Mouse (Mus musculus) heart, embryonic 15.5 days (tissue): ENCODE results near the gene Vmp1. TPM values are rescaled to one million over a fixed set of nuclear protein-coding genes. Genes with fewer than 3 reads are reported as not detected.
A peak's percentile ranks its signal among the peaks of the same experiment; 100 is the strongest.

Experiments used
- ATAC-seq: fragments of 200-750 bp; cut with Nextera tagmentation; replicated peaks from 2 replicates; pipeline ENCODE4 v1.8.0; 2017; ENCODE audit warnings: low read depth, moderate TSS enrichment; ENCODE audit not compliant: insufficient number of reproducible peaks, insufficient read depth, low FRiP score
- H3K27ac ChIP-seq: fragments of 300-500 bp; sonication (generic); 2 replicates; pipeline ENCODE4 v1.5.1; 2015; ENCODE audit warnings: mild to moderate bottlenecking, inconsistent platforms
- H3K27me3 ChIP-seq: fragments of 300-500 bp; sonication (generic); 2 replicates; pipeline ENCODE4 v1.6.1; 2015; ENCODE audit warnings: inconsistent platforms
- H3K36me3 ChIP-seq: fragments of 300-500 bp; sonication (generic); 2 replicates; pipeline ENCODE4 v1.6.1; 2015; ENCODE audit warnings: mild to moderate bottlenecking, inconsistent platforms
- H3K4me1 ChIP-seq: fragments of 300-500 bp; sonication (generic); replicated peaks from 2 replicates; pipeline ENCODE4 v1.6.1; 2015; ENCODE audit warnings: inconsistent platforms
- H3K4me2 ChIP-seq: fragments of 300-500 bp; sonication (generic); 2 replicates; pipeline ENCODE4 v1.6.1; 2015; ENCODE audit warnings: inconsistent platforms, mild to moderate bottlenecking, moderate library complexity
- H3K4me3 ChIP-seq: fragments of 300-500 bp; sonication (generic); 2 replicates; pipeline ENCODE4 v1.5.1; 2015; ENCODE audit warnings: mild to moderate bottlenecking, inconsistent platforms
- H3K9ac ChIP-seq: fragments of 300-500 bp; sonication (generic); 2 replicates; pipeline ENCODE4 v1.6.1; 2015; ENCODE audit warnings: mild to moderate bottlenecking, inconsistent platforms
- H3K9me3 ChIP-seq: fragments of 300-500 bp; sonication (generic); replicated peaks from 2 replicates; pipeline ENCODE4 v1.6.1; 2016; ENCODE audit warnings: inconsistent platforms
- WGBS: fragments of 180-500 bp; shearing (Covaris S2); methylation state at CpG from one replicate; pipeline ENCODE4 v1.1.7; 2015; ENCODE audit warnings: mixed read lengths; 5-methylcytosine and 5-hydroxymethylcytosine counted together
- polyA plus RNA-seq: library from polyadenylated mRNA; unstranded; fragments of >200 nt; fragmentation: Nextera tagmentation; extraction: Ambion mirVana; gene quantifications from 2 replicates; pipeline ENCODE4 v1.2.1, GENCODE M21; 2015

The Vmp1 gene
- polyA plus RNA-seq, 1 experiment from 2014 or later: 74.3 TPM

DNA sequence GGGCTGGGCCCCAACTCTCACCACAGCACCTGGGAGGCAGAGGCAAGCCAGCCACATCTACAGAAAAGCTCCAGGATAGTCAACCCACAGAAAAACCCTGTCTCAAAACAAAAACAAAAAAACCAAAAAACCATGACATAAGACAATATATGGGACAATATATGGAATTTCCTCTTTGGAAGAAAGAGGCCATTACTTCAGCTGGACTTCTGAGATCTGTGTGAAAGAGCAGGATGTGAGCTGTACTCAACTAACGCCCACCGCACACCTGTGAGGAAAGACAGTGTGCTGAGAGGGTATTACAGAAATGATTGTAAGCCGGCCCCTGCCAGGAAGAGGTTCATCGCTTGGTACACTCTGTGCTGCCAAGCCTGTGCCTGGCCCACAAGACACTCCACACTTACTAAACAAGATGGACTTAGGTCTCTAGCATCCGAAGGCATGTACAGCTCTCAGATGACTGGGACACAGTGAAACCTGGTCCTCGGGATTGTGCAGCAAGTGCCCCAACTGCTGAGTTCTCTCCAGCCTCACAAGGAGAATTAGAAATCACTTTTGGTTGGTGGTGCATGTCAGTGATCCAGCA is 109.9 kb downstream of the Vmp1 start:
- Histone ChIP-seq H3K4me1 (peaks cover 36% of the 10 kb centered on the region), H3K36me3 (no peaks in the 10 kb centered on the region), H3K4me2 (no peak overlapping the region), H3K27me3 (no peaks in the 10 kb centered on the region), H3K9ac (no peak overlapping the region), H3K27ac (no peak overlapping the region; the same call in 1 of the 2 replicates), H3K4me3 (no peak overlapping the region), H3K9me3 (no peaks in the 10 kb centered on the region)
- ATAC-seq: no peak
- WGBS: 81% methylated on average over 6 of the region's 6 CpGs

DNA sequence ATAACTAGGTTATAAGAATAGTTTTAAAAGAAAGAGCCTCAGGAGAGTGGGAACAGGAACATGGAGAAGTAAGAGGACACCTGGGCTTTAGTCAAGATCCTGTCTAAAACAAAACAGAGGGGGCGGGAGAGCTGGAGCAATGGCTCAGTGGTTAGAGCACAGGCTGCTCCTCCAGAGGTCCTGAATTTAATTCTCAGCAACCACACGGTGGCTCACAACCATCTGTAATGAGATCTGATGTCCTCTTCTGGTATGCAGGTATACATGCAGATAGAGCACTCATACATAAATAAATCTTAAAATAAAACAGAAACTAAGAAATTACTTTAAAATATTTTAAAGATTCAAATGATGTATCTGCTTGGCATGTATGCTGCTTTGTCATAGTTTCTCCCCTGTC is 111.0 kb downstream of the Vmp1 start:
- H3K27me3 ChIP-seq: no peaks in the 10 kb centered on the region
- peaks cover 31% of the 10 kb centered on the region for H3K4me1 ChIP-seq
- no peak overlapping the region for H3K27ac ChIP-seq
- no peak overlapping the region for H3K4me3 ChIP-seq
- 64% methylated on average over 2 of the region's 2 CpGs for WGBS
- no peaks in the 10 kb centered on the region for H3K9me3 ChIP-seq
- no peak overlapping the region for H3K9ac ChIP-seq
- no peak for ATAC-seq
- H3K4me2 ChIP-seq: no peak overlapping the region
- H3K36me3 ChIP-seq: 0 out of 2 replicates have a peak, but pooled peaks cover under 1% of the 10 kb centered on the region

DNA sequence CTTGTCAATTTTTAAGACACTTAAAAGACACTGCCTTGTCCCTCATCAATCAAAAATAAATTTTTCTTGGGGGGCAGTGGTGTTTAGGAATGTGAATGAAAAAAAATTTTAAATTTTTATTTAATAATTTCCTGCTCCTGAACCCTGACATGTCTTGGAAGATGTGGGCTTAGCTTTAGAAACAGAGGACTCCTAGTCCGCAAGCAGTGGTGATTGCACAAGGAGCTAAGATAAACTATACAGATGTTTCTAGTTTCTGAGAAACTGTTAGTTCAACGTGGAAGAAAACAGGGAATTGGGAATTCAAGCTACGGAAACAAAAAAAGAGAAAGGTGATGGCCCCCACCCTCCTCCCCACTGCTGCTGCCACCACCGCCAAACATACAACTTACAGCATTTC is 111.8 kb downstream of the Vmp1 start:
- 66% methylated on average over 4 of the region's 4 CpGs for WGBS
- Histone ChIP-seq H3K36me3 (0 out of 2 replicates have a peak, but pooled peaks cover 2% of the 10 kb centered on the region), H3K9me3 (no peaks in the 10 kb centered on the region), H3K4me3 (no peak overlapping the region), H3K9ac (no peak overlapping the region), H3K27me3 (no peaks in the 10 kb centered on the region), H3K4me1 (peaks cover 23% of the 10 kb centered on the region), H3K4me2 (0 out of 2 replicates have a peak overlapping the region, but pooled peaks have one; percentile 8), H3K27ac (peak overlapping the region; percentile 62; the same call in 1 of the 2 replicates)
- no peak for ATAC-seq

DNA sequence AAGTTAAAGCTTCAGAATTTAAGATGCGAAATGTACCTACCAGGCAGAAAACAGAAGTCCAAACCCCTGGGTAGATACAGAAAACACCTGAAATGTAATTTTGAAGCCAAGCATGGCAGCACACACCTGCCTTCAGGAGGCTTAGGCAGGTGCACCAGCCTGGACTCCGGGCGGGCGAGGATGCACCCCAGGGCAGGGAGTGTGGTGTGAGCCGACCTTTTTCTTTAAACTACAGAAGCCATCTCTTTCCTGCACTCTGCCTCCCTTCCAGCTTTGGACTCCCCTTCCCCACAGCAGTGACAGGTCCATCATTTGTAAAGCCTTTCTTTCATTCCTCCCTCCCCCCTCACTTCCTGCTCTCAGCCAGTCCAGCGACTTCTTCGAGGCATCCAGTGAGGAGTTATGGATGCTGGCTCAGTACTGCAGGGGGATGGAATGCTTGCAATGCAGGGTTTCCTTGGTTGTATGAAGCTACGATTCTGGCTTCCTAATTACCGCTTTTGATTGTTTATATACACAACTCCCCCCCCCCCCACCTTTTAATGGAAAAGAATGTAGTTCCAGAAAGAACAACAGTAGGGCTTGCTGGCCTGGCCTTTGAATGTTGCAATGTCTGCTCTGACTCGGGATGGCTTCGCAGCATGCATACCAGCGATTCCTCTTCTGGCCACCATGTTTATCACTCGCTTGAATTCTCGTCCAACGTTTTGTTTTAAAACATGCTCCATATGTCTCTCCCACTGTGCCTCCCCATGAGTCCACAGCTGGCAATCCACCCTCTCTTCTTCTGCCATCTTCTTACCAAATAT is 112.4 kb downstream of the Vmp1 start:
- H3K36me3 ChIP-seq: 0 out of 2 replicates have a peak, but pooled peaks cover 2% of the 10 kb centered on the region
- H3K9ac ChIP-seq: no peak overlapping the region
- 35% methylated on average over 15 of the region's 15 CpGs for whole genome bisulfite sequencing
- peak overlapping the region; percentile 8; the same call in 1 of the 2 replicates for H3K4me2 ChIP-seq
- H3K4me3 ChIP-seq: no peak overlapping the region
- no peaks in the 10 kb centered on the region for H3K27me3 ChIP-seq
- ATAC-seq: 0 out of 2 replicates have a peak, but pooled peaks have one; percentile 34
- no peaks in the 10 kb centered on the region for H3K9me3 ChIP-seq
- peaks cover 21% of the 10 kb centered on the region for H3K4me1 ChIP-seq
- peak overlapping the region; percentile 62 for H3K27ac ChIP-seq

DNA sequence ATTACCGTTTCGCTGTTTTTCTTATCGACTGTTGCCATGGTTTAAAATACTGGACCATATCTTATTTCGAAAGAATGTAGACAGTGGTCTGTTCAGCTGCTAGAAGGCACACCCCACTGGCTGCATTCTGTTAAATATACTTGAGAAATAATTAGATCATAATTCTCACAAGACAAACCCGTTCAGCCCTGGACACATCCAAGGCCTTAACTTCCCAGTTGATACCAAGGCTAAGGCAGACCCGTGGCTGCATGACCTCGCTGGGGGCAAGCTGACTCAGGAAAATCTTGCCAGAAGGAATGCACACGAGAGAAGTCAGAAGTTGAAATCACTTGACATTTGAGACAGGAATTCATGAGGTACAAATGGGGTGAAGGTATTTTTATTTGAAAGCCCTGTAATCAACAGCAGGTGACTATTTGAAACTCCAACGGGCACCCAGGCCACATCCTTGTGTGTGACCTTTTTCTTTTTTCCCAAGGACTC is 113.3 kb downstream of the Vmp1 start:
- Histone ChIP-seq H3K4me1 (peaks cover 21% of the 10 kb centered on the region), H3K9me3 (no peaks in the 10 kb centered on the region), H3K4me2 (no peak overlapping the region), H3K9ac (no peak overlapping the region), H3K4me3 (no peak overlapping the region), H3K27me3 (no peaks in the 10 kb centered on the region), H3K36me3 (0 out of 2 replicates have a peak, but pooled peaks cover 2% of the 10 kb centered on the region), H3K27ac (peak overlapping the region; percentile 62)
- no peak for ATAC-seq
- 34% methylated on average over 9 of the region's 9 CpGs for WGBS

DNA sequence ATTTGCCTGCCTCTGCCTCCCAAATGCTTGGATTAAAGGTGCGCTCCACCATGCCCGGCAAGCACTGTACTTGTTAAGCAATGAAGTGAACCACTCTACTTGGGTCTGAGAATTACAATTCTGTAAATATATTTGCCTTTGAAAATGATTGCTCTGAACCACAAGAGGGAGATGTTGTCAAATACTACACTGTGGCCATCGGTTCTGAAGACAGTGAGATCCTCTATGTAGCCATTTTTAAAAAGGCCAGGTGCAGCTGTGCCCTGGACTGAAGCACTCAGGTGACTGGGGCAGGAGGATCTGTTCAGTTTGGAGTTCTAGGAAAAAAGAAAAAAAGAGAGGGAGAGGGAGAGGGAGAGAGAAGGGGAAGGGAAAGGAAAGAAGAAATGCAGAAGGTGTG is 115.2 kb downstream of the Vmp1 start:
- 0 out of 2 replicates have a peak, but pooled peaks cover 2% of the 10 kb centered on the region for H3K36me3 ChIP-seq
- H3K9ac ChIP-seq: no peak overlapping the region
- WGBS: 54% methylated on average over 3 of the region's 3 CpGs
- no peak overlapping the region for H3K27ac ChIP-seq
- no peak overlapping the region for H3K4me3 ChIP-seq
- no peak for ATAC-seq
- H3K27me3 ChIP-seq: no peaks in the 10 kb centered on the region
- H3K4me2 ChIP-seq: no peak overlapping the region
- H3K9me3 ChIP-seq: no peaks in the 10 kb centered on the region
- H3K4me1 ChIP-seq: peaks cover 21% of the 10 kb centered on the region

DNA sequence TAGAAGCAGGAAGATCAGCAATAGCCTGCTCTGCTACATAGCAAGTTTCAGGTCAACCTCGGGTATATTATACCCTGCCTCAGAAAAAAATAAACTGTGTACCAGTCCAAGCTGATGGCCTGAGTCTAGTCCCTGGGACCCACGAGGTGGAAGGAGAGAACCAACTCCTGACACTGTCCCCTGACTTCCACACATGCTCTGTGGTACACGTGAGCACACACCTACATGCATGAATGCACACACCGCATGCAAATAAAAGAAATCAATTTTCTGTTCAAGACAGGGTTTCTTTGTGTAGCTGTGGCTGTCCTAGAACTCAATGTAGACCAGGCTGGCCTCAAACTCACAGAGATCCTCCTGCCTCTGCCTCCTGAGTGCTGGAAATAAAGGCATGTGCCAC is 125.4 kb downstream of the Vmp1 start:
- Histone ChIP-seq H3K9ac (no peak overlapping the region), H3K36me3 (peaks cover 28% of the 10 kb centered on the region; the same call in 1 of the 2 replicates)
- no peak for ATAC-seq

DNA sequence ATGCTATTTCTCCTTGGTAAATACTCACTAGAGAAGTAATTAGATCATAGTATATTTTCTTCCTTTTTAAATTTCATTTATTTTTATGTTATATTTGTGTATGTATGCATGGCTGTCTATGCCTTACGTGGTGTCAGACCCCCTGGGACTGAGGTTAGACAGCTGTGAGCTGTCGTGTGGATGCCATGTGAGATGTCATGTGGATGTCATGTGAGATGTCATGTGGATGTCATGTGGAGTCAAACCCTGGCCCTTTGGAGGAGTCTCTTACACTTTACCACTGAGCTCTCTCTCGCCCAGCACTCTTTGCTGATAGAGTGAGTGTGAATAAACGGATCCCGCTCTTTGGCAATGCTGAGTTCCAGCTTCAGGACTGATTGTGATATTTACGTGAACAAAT is 130.1 kb downstream of the Vmp1 start:
- Histone ChIP-seq H3K9me3 (no peaks in the 10 kb centered on the region), H3K36me3 (peaks cover 45% of the 10 kb centered on the region)
- WGBS: 87% methylated on average over 6 of the region's 6 CpGs

More for the DNA sequence above, 125.4 kb downstream of the Vmp1 start:
- 94% methylated on average over 4 of the region's 4 CpGs for WGBS
- Histone ChIP-seq H3K27me3 (no peaks in the 10 kb centered on the region), H3K4me1 (no peaks in the 10 kb centered on the region), H3K4me2 (no peak overlapping the region), H3K27ac (no peak overlapping the region), H3K9me3 (no peaks in the 10 kb centered on the region), H3K4me3 (no peak overlapping the region)

DNA sequence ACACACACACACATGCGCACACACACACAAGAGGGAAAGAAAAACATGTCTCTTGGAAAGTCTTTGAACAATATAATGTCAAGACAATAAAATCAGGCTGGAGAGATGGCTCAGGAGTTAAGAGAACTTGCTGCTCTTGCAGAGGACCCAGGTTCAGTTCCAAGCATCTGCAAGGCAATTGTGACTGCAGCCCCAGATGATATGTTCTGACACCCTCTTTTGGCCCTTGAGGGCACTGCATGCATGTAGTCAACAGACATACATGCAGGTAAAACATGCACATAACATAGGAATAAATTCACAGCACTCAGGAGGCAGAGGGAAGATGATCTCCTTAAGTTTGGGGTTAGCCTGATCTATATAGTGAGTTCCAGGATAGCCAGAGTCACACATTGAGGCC is 136.2 kb downstream of the Vmp1 start:
- peaks cover 22% of the 10 kb centered on the region for H3K4me1 ChIP-seq
- no peak overlapping the region for H3K4me2 ChIP-seq
- H3K4me3 ChIP-seq: no peak overlapping the region
- WGBS: 89% methylated on average over 1 of the region's 1 CpGs
- H3K9me3 ChIP-seq: no peaks in the 10 kb centered on the region
- H3K27ac ChIP-seq: no peak overlapping the region
- no peak overlapping the region for H3K9ac ChIP-seq
- no peak for ATAC-seq
- H3K27me3 ChIP-seq: no peaks in the 10 kb centered on the region
- peaks cover 21% of the 10 kb centered on the region for H3K36me3 ChIP-seq

More for the DNA sequence above, 130.1 kb downstream of the Vmp1 start:
- no peak overlapping the region for H3K4me2 ChIP-seq
- no peak overlapping the region for H3K27ac ChIP-seq
- ATAC-seq: no peak
- H3K4me3 ChIP-seq: no peak overlapping the region
- peaks cover 2% of the 10 kb centered on the region; the same call in 1 of the 2 replicates for H3K4me1 ChIP-seq
- H3K9ac ChIP-seq: no peak overlapping the region
- no peaks in the 10 kb centered on the region for H3K27me3 ChIP-seq

DNA sequence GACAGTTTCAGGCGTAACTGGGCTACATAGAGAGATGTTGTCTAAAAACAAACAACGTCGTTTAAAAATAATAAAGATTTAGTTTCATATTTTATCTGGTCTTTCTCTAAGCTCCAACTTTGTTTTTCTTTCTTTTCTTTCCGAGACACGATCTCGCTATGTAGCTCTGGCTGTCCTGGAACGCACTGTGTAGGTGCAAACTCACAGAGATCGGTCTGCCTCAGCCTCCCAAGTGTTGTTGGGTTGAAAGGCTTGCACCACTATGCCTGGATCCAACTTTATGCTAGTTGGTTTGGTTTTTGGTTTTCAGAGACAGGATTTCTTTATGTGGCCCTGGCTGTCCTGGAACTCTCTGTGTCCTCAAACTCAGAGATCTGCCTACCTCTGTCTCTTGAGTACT is 138.1 kb downstream of the Vmp1 start:
- Histone ChIP-seq H3K27me3 (no peaks in the 10 kb centered on the region), H3K4me1 (peaks cover 29% of the 10 kb centered on the region), H3K36me3 (peaks cover 15% of the 10 kb centered on the region), H3K27ac (peak overlapping the region; percentile 84), H3K4me3 (peak overlapping the region; percentile 84), H3K9ac (peak overlapping the region; percentile 57), H3K9me3 (no peaks in the 10 kb centered on the region), H3K4me2 (peak overlapping the region; percentile 64)
- no peak for ATAC-seq
- WGBS: 73% methylated on average over 8 of the region's 8 CpGs

DNA sequence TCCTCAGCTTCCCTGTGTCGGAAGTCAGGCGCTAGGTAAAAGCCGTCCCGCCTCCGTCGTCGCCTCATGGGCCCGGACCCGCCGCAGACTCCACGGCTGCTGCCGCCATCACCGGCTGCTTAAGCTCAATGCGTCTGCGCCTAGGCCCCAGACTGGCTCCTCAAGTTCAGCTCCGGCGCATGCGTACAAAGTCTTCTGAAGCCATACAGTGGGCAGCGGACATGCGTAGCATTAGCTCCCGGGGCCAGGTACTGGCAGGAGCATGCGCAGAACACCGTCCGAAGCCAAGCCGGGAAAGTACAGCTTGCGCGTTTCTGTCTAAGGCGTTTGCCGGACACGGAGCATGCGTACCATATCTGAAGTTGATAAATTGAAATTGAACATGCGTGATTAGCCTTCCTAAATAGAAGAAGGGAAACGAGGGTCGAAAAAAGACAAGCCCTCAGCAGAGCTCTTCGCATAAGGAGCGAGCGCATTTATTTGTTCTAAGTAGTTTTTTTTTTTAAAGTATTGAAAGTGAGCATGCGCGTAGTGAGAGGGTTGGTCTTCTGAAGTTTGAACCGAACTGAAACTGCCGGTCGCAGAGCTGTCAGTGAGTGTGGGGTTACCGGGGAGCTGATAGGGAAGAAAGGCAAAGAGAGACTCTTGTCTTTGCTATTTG is 138.9 kb downstream of the Vmp1 start, which contains the start of the genes Rps6kb1 and Tubd1:
Gene Rps6kb1, minus strand, starts transcription at position 167 of the 661 bp plus-strand sequence.
Gene Tubd1, plus strand, starts transcription at position 353 of the 661 bp plus-strand sequence.
- ATAC-seq: peak; percentile 98
- Histone ChIP-seq H3K36me3 (peaks cover 8% of the 10 kb centered on the region), H3K9me3 (no peaks in the 10 kb centered on the region), H3K4me2 (peak within 1 kb of the TSS; percentile 65), H3K4me1 (peaks cover 29% of the 10 kb centered on the region), H3K27ac (peak within 1 kb of the TSS; percentile 85), H3K9ac (peak within 1 kb of the TSS; percentile 93), H3K4me3 (peak within 1 kb of the TSS; percentile 84), H3K27me3 (no peaks in the 10 kb centered on the region)
- under 1% methylated on average over 43 of the region's 43 CpGs for WGBS
